Mouse (Mus musculus) lung, postnatal 0 days (tissue): ENCODE results near the gene Apba3.
A peak's percentile ranks its signal among the peaks of the same experiment; 100 is the strongest.

Experiments
- CTCF ChIP-seq: IDR thresholded peaks from 2 replicates; pipeline ENCODE4 v1.5.1; 2016; ENCODE audit warnings: antibody characterized with exemption, mild to moderate bottlenecking
- EP300 ChIP-seq: IDR thresholded peaks from 2 replicates; pipeline ENCODE4 v1.6.1; 2016; ENCODE audit warnings: antibody characterized with exemption, mild to moderate bottlenecking, control low read depth

- TF ChIP-seq EP300 (no peak), CTCF (peak; percentile 90)
Measured at GRCm38 (mm10) chr10:81292554-81293333, 26.0 kb downstream of the Apba3 start, which contains the start of gene Pip5k1c.
